Mouse (Mus musculus) left cerebral cortex, adult 11 months (tissue): Measurements from ENCODE around the gene Olfr1124.
"Not testable (repeated sequence)": the region's sequence is repeated elsewhere in the genome, so short reads cannot be mapped to it uniquely, and the experiment has no call there.

Experiments
- DNase-seq: peaks from one replicate; pipeline ENCODE4 v3.0.0; 2022; ENCODE audit warnings: low spot score

Gene Olfr1124

DNA sequence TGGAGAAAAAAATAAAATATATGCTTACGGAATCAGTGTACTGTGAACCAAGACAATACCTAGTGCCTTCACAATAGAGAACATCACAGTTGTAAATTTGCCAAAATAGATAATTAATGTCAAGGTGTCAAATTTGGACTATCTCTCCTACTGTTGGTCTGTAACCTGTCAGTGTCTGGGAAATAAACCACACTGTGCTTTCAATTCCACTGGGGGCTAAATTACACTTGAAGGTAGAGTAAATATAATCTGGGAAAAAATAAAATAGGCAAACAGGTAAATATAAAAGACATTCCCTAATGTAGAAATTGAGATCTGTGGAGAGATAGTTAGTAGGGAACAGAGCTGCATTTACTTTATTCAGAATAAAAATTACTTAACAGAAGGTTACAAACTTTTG lies at the start of gene Olfr1124:
TSS of gene Olfr1124 (plus strand) at position 301 of the 400 bp plus-strand sequence.
- DNase-seq = no peak

DNA sequence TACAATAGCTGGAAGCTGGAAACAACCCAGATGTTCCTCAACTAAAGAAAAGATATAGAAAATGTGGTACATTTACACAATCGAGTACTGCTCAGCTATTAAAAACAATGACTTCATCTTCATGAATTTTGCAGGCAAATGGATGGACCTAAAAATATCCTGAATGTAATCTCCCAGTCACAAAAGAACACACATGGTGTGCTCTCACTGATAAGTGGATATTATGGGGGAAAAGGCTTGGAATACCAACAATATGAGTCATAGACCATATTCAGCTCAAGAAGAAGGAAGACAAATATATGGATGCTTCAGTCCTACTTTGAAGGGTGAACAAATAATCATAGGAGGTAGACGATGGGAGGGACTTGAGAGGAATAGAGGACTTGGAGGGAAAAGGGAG lies 46.1 kb upstream of the Olfr1124 start:
- no peak for DNase-seq

DNA sequence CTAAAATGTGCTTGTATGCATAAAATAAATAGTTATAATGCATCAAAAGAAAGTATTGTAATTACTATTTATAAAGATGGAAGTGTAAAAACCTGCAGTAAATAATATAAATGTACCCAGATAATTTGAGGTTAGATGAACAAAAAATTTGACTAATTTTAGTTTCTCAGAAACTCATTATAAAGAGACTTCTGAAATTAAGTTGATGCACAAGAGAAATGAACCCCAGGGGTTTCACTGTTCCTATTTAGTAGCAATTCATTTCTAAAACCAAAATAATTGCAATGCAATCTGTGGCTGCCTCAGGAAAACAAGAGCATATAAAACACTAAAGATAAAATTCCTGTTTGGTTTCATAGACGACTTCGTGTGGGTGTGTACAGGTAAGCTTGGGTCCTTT lies 44.5 kb upstream of the Olfr1124 start, which contains the start of gene Olfr1122:
TSS of gene Olfr1122 (plus strand) at position 301 of the 400 bp plus-strand sequence.
- no peak for DNase-seq

DNA sequence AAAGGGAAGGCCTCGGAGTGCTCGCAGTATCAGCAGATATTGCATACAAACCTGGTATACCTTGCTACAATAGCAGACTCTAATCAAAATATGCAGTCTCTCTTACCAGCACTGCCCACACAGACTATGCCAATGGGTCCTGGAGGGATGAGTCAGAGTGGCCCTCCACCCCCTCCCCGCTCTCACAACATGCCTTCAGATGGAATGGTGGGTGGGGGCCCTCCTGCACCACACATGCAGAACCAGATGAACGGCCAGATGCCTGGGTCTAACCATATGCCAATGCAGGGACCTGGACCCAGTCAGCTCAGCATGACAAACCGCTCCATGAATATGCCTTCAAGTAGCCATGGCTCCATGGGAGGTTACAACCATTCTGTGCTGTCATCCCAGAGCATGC lies 36.5 kb upstream of the Olfr1124 start:
- not testable (repeated sequence) for DNase-seq

DNA sequence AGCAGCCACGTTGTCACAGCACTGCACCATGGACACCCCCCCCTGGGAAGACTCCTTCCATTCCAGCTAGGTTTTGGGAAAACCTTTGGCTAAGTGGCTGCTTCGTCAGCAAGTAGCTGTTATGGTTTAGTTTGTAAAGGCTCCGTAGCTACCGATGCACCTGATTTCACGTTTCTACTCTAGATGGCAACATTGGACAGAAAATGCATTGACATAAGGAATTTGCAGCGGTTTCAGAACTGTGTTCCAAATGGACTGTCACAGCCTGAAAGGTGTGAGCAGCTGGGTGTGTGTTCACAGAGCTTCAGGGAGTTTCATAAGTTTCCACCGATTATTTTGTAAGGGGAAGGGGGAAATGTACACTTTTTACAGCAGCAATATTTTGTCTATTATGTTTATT lies 35.4 kb upstream of the Olfr1124 start:
- DNase-seq = not testable (repeated sequence)

DNA sequence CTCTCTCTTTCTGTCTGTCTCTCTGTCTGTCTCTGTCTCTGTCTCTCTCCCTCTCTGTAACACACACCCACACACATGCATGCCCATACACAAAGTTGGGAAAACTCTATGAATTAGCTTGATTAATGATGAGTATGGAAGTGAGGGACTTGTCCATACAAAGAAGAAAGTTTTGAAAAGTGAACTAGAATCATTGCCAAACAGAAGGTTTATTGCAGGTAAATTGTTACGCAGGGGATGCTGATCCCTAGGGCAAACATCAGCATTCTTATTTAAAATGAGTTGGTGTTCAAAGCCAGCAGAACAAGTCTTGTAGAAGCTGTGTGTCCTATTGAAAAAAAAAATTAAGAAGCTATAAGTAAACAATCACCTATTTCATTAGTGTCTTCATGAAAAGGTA lies 13.7 kb upstream of the Olfr1124 start, which contains the start of gene Olfr1123:
TSS of gene Olfr1123 (plus strand) at position 301 of the 400 bp plus-strand sequence.
- DNase-seq = no peak

DNA sequence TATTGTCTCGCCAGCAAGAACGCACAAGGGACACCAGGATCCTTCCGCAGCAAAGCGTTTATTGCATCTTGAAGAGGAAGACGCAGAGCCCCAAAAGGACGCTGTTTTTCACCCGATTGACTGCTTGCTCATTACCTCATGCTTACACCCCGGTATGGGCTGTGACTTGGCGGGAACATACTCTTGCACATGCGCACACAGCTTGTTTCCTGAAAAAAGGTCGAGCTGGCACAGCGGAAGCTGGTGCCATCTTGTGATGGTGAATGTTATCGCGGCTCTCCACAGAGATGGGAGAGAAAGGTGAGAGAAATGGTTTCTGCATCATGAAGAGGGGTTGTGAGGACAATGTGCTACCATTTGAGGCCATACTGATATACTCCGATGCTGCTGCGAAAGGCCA lies 7.7 kb downstream of the Olfr1124 start:
- DNase-seq = no peak

DNA sequence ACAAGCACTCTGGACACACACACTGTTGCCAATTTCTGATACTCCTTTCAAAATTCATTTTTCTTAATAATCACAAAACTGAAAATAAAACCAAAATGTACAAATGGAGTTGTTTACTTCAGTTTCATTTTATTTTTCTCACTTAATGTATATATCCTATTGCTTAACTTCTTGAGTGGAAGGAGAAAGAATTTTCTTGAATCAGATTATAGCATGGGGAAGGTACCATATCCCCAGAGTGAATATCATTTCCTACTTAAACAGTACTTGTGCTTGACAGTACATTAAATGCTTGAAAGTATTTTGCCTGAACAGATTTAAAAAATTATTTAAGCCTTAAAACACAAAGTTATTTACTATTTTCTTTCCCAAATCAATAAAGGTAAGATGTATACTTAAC lies 23.6 kb downstream of the Olfr1124 start, which contains the start of gene Olfr1126:
TSS of gene Olfr1126 (plus strand) at position 301 of the 400 bp plus-strand sequence.
- no peak for DNase-seq

DNA sequence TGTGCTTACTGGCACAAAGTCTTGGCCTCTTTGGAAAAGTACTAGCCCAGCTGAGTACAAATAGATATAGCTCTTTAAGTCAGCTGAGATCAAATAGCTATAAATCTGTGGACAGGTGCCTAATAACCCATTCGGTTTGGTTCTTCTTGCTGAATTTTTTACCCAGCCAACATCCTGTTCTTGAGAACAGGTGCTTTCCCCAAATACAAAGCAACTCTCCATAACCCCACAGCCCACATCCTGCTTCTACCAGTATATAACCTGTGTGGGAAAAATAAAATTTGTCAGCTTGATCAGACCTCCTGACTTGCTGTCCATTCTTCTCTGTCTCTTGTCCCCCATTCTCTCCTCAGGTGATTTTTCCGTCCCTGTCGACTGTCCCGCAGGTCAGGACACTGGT lies 31.7 kb downstream of the Olfr1124 start:
- no peak for DNase-seq

DNA sequence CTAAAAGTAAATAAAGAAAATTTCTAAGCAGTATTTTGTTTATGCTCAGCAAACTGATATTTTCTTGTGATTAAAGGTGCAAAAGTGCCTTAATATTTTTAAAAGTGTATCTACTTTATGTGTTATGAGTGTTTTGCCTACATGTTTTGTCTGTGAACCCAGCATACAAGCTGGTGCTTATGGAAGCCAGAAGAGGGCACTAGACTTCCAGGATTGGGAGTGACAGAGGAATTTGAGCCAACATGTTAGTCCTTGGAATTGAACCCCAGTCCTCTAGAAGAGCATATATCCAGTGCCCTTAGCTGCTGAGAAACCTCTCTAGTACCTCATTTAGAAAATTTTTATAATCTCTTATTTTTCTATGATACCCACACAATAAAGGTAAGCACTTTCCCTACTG lies 50.1 kb downstream of the Olfr1124 start:
- no peak for DNase-seq

DNA sequence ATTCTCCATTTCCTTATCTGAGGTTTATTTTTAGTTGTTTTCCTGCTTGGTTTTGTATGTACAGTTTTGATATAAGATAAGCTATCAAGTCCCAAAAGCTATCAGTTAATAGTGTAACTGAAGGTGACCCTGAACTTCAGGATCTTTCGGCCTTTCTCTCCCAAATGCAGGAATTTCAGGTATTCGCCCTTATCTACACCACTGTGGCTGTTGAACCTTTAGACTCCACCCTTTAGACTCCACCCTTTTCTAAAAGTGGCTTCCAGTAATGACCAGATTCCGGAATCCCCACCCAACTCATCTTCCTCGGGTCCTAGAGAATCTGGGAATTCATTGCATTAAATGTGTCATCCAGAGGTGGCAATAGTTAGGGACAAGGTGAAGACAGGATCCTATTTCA lies 51.1 kb downstream of the Olfr1124 start:
- no peak for DNase-seq

DNA sequence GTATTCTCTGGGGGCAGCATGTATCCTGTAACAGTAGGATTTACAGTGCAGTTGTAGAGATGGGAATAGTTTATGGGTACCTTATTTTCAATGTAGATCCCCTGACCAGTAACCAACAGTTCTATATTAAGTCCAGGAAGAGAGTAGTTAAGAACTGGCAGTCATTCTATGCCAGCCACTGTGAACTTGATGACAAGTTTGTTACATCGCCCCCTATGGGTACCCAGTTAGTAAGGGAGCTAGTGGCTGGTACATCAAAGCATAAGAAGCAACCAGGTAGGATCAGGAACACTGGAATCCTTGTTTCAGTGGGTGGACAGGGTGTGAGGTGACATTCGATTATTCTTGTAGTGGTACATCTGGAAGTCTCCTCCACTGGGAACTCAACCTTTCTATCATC lies 52.2 kb downstream of the Olfr1124 start:
- DNase-seq = no peak
